Mouse (Mus musculus) lung, postnatal 0 days (tissue): ENCODE measurements around the gene Prrc2b.

ENCODE experiments used
- CTCF ChIP-seq: IDR thresholded peaks from 2 replicates; pipeline ENCODE4 v1.5.1; 2016; ENCODE audit warnings: antibody characterized with exemption, mild to moderate bottlenecking
- EP300 ChIP-seq: IDR thresholded peaks from 2 replicates; pipeline ENCODE4 v1.6.1; 2016; ENCODE audit warnings: antibody characterized with exemption, mild to moderate bottlenecking, control low read depth

DNA sequence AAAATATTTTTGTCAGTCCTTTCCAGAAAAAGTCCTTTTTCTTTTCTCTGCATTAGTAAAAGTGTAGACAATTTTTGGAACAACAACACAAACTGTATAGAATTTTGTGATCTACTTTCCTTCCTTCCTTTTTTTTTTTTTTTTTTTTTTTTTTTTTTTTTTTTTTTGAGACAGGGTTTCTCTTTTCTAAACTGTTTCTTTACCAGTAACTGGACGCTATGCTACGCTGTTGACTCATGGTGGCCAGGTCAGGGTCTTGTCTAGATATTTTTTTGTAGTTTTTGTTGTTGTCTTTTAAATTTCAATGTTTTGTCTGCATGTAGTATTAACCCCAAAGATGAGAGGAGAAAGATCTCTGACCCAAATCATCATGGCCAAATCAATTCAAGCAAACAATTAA is 29.1 kb upstream of the Prrc2b start:
- TF ChIP-seq CTCF (no peak), EP300 (no peak)
